Mouse (Mus musculus) neural tube, embryonic 13.5 days (tissue): ENCODE measurements around the gene Cobl. TPM values are rescaled to one million over a fixed set of nuclear protein-coding genes. Genes with fewer than 3 reads are reported as not detected.

Source experiments
- ATAC-seq: fragments of 200-750 bp; cut with Nextera tagmentation; 2 replicates; pipeline ENCODE4 v1.8.0; 2017; ENCODE audit warnings: low read depth, mild to moderate bottlenecking, moderate TSS enrichment, moderate library complexity
- H3K27ac ChIP-seq: fragments of 300-500 bp; sonication (generic); replicated peaks from 2 replicates; pipeline ENCODE4 v1.5.1; 2015; ENCODE audit warnings: moderate library complexity, mild to moderate bottlenecking, inconsistent platforms
- H3K27me3 ChIP-seq: fragments of 300-500 bp; sonication (generic); 2 replicates; pipeline ENCODE4 v1.6.1; 2015; ENCODE audit warnings: mild to moderate bottlenecking, inconsistent platforms
- H3K36me3 ChIP-seq: fragments of 300-500 bp; sonication (generic); 2 replicates; pipeline ENCODE4 v1.6.1; 2015; ENCODE audit warnings: mild to moderate bottlenecking, inconsistent platforms
- H3K4me1 ChIP-seq: fragments of 300-500 bp; sonication (generic); replicated peaks from 2 replicates; pipeline ENCODE4 v1.6.1; 2015; ENCODE audit warnings: inconsistent platforms
- H3K4me2 ChIP-seq: fragments of 300-500 bp; sonication (generic); 2 replicates; pipeline ENCODE4 v1.6.1; 2015; ENCODE audit warnings: inconsistent platforms, mild to moderate bottlenecking, moderate library complexity
- H3K4me3 ChIP-seq: fragments of 300-500 bp; sonication (generic); 2 replicates; pipeline ENCODE4 v1.5.1; 2015; ENCODE audit warnings: mild to moderate bottlenecking, inconsistent platforms
- H3K9ac ChIP-seq: fragments of 300-500 bp; sonication (generic); 2 replicates; pipeline ENCODE4 v1.6.1; 2015; ENCODE audit warnings: moderate library complexity, mild to moderate bottlenecking, inconsistent platforms
- H3K9me3 ChIP-seq: fragments of 300-500 bp; sonication (generic); 2 replicates; pipeline ENCODE4 v1.6.1; 2016; ENCODE audit warnings: inconsistent platforms
- WGBS: fragments of 180-500 bp; shearing (Covaris S2); methylation state at CpG from one replicate; pipeline ENCODE4 v1.1.7; 2015; 5-methylcytosine and 5-hydroxymethylcytosine counted together
- polyA plus RNA-seq: library from polyadenylated mRNA; unstranded; fragments of >200 nt; fragmentation: Nextera tagmentation; extraction: Ambion mirVana; gene quantifications from 2 replicates; pipeline ENCODE4 v1.2.1, GENCODE M21; 2015

The Cobl gene
- polyA plus RNA-seq, 1 experiment from 2014 or later: 8.7 TPM

DNA sequence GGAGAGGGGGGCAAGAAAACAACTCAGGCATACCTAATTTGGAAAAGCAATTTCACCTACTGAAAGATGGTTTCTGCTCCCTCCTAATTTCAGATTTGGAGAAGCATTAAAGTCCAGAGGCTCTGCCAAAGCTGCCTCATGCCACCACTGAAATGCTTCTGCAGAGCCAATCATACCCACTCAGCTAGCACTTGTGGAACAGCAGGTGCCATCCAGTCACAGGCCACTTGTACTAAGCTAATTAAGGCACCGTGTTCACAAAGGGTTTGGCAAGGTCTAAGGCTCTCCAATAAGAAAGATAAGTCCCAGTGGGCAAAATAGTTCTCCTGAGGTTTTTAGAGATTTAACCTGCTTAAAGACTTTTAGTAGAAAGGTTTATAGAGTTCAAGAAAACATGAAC lies 143.3 kb downstream of the Cobl start:
- WGBS: 67% methylated on average over 1 of the region's 1 CpGs
- no peak for ATAC-seq
- no peaks in the 10 kb centered on the region for H3K36me3 ChIP-seq

DNA sequence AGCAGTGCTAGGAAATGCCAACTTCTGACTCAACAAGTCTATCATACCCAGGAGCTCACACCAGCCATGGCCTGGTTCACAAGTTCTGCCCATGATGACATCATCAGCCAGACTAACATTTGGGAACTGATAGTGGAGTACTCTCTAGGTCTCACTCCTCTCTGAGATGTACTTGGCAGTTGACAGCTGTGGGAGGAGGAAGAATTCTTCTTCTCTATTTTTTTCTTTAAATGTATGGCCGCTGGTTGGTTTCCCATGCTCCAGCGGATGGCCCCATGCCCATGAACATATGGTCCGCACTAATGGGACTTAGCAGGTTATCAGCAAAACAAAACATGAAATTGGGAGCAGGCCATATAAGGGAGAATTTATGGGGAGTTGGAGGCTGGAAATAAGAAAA lies 145.4 kb downstream of the Cobl start:
- Histone ChIP-seq H3K9me3 (no peaks in the 10 kb centered on the region), H3K4me3 (no peak overlapping the region), H3K27ac (no peak overlapping the region), H3K27me3 (no peaks in the 10 kb centered on the region), H3K36me3 (no peaks in the 10 kb centered on the region), H3K4me1 (no peaks in the 10 kb centered on the region), H3K9ac (no peak overlapping the region), H3K4me2 (no peak overlapping the region)
- 86% methylated on average over 3 of the region's 3 CpGs for WGBS
- no peak for ATAC-seq

More for the DNA sequence above, 143.3 kb downstream of the Cobl start:
- Histone ChIP-seq H3K4me1 (no peaks in the 10 kb centered on the region), H3K9me3 (no peaks in the 10 kb centered on the region), H3K27ac (no peak overlapping the region), H3K4me2 (no peak overlapping the region), H3K27me3 (no peaks in the 10 kb centered on the region), H3K9ac (no peak overlapping the region), H3K4me3 (no peak overlapping the region)

DNA sequence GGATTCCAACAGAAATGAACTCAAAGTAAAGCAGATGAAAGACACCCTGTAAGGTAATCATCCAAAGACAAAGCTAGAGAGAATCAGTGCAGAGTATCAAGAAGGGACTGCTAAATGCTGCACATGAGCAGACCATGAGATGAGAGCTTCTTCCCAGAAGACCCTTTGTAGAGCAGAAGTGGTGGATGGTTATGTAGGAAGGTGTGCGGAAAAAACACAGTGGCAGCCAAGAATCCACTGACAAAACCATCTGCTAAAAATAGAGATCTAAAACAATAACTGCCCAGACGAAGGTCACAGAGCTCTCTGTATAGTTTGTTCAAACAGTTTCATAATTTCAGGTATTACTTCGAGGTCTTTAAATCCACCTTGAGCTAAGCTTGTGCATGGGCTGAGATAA lies 149.1 kb downstream of the Cobl start:
- no peaks in the 10 kb centered on the region for H3K27me3 ChIP-seq
- H3K4me1 ChIP-seq: no peaks in the 10 kb centered on the region
- H3K27ac ChIP-seq: no peak overlapping the region
- no peak overlapping the region for H3K4me3 ChIP-seq
- WGBS: 88% methylated on average over 3 of the region's 3 CpGs
- no peak overlapping the region for H3K9ac ChIP-seq
- no peaks in the 10 kb centered on the region for H3K9me3 ChIP-seq
- no peak for ATAC-seq
- no peaks in the 10 kb centered on the region for H3K36me3 ChIP-seq
- H3K4me2 ChIP-seq: no peak overlapping the region

DNA sequence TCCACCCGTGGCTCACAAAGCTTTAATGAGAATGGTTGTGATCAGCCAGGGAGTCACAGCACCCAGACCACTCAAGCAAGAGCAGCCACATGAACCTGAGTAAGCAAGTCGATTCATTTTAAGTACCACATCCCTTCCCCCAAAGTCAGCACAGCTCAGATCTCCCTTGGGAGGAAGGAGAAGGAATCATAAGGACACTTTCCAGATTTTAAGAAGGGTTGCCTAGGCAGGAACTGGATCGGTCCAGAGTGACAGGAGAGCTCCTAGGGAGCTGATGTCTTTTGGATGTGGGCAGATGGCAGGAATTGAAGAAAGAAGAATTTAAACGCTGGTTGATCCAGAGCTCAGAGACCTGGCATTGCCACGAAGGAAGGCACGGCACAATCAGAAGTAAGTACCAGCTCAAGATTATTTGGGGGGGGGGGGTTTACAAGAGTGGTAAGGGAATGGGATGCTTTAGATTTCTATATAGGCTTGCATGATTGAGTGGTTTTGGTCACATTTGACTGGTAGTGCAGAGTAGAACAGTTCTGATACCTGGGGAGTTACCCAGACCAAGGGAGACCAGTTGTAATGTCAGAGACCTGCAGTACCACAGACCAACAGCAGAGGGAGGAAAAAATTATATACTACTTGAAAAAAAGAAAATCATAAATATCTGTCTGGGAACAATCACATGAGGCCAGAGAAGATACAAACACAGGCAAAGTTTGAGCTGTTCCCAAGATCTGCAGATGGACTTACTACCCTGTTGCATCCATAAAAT lies 150.3 kb downstream of the Cobl start:
- ATAC-seq: no peak
- Histone ChIP-seq H3K4me2 (no peak overlapping the region), H3K36me3 (no peaks in the 10 kb centered on the region), H3K9ac (no peak overlapping the region), H3K27ac (no peak overlapping the region), H3K4me1 (no peaks in the 10 kb centered on the region), H3K9me3 (no peaks in the 10 kb centered on the region), H3K27me3 (no peaks in the 10 kb centered on the region), H3K4me3 (no peak overlapping the region)
- WGBS: 88% methylated on average over 6 of the region's 6 CpGs

DNA sequence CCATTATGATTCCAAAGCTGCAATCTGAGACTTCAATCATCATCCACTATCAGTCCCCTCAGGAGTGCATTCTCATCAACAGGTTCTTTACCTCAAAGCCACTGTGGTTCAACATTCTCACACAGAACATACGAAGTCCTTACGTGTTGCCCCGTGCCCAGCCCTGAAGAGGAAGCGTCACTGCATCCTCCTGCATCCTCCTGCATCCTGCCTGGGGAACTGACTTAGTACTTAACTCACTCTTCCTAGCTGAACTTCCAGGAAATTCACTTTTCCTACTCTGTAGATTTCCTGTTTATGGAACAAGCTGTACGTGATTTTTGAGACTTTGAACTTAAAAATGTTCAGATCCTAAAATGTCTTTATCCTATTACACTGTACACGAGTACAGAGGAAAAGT lies 153.3 kb downstream of the Cobl start:
- no peak overlapping the region for H3K4me3 ChIP-seq
- no peaks in the 10 kb centered on the region for H3K36me3 ChIP-seq
- 84% methylated on average over 6 of the region's 6 CpGs for WGBS
- no peaks in the 10 kb centered on the region for H3K9me3 ChIP-seq
- no peaks in the 10 kb centered on the region for H3K27me3 ChIP-seq
- no peak overlapping the region for H3K27ac ChIP-seq
- H3K9ac ChIP-seq: no peak overlapping the region
- no peak overlapping the region for H3K4me2 ChIP-seq
- no peak for ATAC-seq
- H3K4me1 ChIP-seq: no peaks in the 10 kb centered on the region

DNA sequence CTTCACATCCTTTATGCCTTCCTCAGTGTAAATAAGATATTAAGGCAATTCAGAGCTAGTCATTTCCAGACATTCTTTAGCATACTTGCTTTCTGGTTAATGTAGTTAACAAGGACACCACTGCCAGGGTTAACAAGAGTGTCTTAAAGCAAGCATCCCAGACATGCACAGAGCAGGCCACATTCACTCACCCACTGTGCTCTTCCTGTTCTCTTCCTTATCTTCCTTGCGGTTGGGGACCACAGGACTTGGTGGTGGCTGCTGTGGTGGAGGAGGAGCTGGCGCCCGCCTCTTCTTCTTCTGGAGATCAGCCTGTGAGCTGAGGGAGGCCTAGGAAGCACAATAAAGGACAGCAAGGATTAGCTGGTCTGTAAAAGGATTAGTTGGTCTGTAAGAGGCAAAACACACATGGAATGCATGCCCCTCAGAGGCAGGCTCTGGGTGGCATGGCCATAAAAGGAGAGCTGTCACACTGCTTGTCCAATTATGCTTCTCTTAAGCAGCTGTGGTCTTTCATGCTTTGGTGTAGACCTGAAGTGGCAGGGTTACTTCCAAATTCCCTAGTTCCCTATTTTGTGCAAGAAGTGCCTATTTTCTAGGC lies 155.2 kb downstream of the Cobl start:
- WGBS: 60% methylated on average over 3 of the region's 3 CpGs
- H3K4me1 ChIP-seq: no peaks in the 10 kb centered on the region
- no peak for ATAC-seq

DNA sequence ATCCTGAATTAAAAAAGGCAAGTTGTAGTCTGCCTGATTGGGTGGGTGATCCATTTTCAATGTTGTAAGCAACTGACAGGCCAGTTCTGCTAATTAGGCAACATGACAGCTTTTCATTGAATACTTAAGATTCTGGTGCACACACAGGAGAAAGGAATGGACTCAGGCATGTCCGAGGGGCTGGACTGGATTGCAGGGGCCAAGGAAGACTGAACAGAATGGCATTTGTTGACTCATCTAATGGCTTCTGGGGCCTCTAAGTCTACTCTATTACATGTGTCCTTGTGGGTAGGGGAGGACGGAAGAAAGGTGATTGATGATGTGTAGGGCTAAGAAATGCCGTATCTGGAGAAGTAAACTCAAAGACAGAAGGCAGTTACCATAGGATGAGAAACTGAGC lies 159.9 kb downstream of the Cobl start:
- ATAC-seq: no peak
- no peaks in the 10 kb centered on the region for H3K27me3 ChIP-seq
- H3K4me1 ChIP-seq: peaks cover 11% of the 10 kb centered on the region
- H3K36me3 ChIP-seq: no peaks in the 10 kb centered on the region
- no peak overlapping the region for H3K27ac ChIP-seq
- whole genome bisulfite sequencing: 81% methylated on average over 3 of the region's 3 CpGs
- H3K9ac ChIP-seq: no peak overlapping the region
- H3K4me2 ChIP-seq: no peak overlapping the region
- no peaks in the 10 kb centered on the region for H3K9me3 ChIP-seq
- H3K4me3 ChIP-seq: no peak overlapping the region

More for the DNA sequence above, 155.2 kb downstream of the Cobl start:
- no peak overlapping the region for H3K4me3 ChIP-seq
- no peak overlapping the region for H3K9ac ChIP-seq
- H3K27me3 ChIP-seq: no peaks in the 10 kb centered on the region
- H3K36me3 ChIP-seq: no peaks in the 10 kb centered on the region
- H3K4me2 ChIP-seq: no peak overlapping the region
- no peaks in the 10 kb centered on the region for H3K9me3 ChIP-seq
- H3K27ac ChIP-seq: no peak overlapping the region

DNA sequence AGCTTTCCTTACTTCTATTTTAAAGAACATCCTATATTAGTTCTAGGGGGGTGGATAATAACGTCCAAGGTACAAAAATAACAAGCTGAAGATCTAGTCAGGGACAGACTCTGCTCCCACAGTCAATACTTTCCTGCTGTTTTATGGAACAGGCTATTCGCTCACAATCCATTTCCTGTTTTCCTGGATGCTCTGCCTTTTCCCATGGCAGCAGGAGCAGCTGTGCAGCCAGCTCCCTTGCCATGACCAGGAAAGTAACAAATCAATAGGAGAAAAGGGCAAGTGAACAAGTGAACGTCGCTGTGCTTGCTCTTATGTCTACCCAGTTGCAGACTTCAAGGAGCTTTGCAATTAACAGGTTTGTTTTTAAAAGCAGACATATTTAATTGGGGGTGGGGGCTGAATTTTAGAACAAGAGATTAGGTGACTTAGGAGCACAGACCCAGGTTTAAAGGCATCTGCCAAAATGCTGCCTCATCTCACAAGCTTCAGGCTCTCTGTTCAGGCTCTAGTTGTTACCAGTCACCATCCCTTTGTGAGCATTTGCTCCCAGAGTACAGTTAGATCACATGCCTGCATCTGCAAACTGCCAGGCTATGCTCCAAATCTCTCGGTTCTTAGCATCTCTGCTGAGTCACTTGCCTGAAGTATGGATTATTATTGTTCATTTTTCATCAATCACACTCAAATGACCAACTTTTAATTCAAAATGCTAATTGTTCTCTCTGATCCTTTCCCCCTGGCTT lies 164.9 kb downstream of the Cobl start:
- H3K4me3 ChIP-seq: no peak overlapping the region
- peak overlapping the region; percentile 21; the same call in 1 of the 2 replicates for H3K4me2 ChIP-seq
- ATAC-seq: peak; percentile 89
- peak overlapping the region; percentile 72 for H3K27ac ChIP-seq
- H3K9me3 ChIP-seq: no peaks in the 10 kb centered on the region
- no peaks in the 10 kb centered on the region for H3K36me3 ChIP-seq
- no peaks in the 10 kb centered on the region for H3K27me3 ChIP-seq
- peaks cover 16% of the 10 kb centered on the region for H3K4me1 ChIP-seq
- WGBS: 9% methylated on average over 5 of the region's 5 CpGs
- no peak overlapping the region for H3K9ac ChIP-seq

DNA sequence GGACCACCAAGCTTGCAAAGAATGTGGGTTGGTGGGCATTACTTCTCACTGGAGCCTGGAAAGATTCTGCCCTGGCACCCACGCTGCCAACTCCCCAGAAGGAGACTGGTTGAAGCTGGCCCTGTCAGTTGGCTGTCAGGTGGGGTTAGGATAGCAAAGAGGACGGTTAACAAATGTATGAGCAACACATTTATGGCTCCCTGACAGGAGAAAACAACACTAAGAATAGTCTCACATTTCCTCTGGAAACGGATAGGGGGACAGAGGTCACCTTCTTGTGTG lies 173.2 kb downstream of the Cobl start:
- no peaks in the 10 kb centered on the region for H3K36me3 ChIP-seq
- peaks cover 4% of the 10 kb centered on the region; the same call in 1 of the 2 replicates for H3K4me1 ChIP-seq
- no peak overlapping the region for H3K4me3 ChIP-seq
- WGBS: 30% methylated on average over 3 of the region's 3 CpGs
- no peak overlapping the region for H3K27ac ChIP-seq
- 0 out of 2 replicates have a peak, but pooled peaks cover 4% of the 10 kb centered on the region for H3K27me3 ChIP-seq
- peak; percentile 68 for ATAC-seq
- H3K9me3 ChIP-seq: no peaks in the 10 kb centered on the region
- no peak overlapping the region for H3K4me2 ChIP-seq
- H3K9ac ChIP-seq: no peak overlapping the region

DNA sequence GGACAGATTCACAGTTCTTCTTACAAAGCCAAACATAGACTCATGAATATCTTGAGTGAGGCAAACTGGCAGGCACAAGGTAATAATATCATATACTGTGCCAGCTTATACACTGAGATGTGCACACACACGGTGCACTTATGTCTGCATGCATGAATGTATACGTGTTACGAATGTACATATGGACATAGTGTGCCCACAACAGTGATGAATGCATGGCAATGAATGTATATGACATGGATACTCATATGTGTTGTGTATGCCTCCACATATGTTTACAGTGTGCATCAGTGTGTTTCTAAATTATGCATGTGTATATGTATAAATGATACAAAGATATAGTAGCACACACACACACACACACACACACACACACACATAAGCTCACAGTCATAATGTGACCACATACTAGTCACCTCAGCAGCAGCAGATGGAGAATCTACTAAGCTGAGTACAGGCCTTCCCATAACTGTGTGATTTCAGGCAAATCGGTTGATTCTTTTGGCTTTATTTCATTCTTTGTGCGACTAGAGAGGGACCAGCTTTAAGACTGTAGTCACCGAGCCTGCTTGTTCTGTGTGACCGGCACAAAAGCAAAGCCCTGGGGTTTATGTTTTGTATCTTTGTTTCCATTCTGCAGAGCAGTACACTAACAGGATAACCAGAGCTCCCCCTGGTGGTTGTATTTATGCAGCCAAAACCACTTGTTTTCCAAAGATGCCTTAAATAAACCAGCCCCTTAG lies 173.7 kb downstream of the Cobl start:
- 44% methylated on average over 7 of the region's 7 CpGs for WGBS
- no peak overlapping the region for H3K4me3 ChIP-seq
- H3K9me3 ChIP-seq: no peaks in the 10 kb centered on the region
- 0 out of 2 replicates have a peak, but pooled peaks cover 4% of the 10 kb centered on the region for H3K27me3 ChIP-seq
- H3K27ac ChIP-seq: 0 out of 2 replicates have a peak overlapping the region, but pooled peaks have one; percentile 59
- peaks cover 4% of the 10 kb centered on the region; the same call in 1 of the 2 replicates for H3K4me1 ChIP-seq
- no peak overlapping the region for H3K9ac ChIP-seq
- H3K36me3 ChIP-seq: no peaks in the 10 kb centered on the region
- ATAC-seq: peak; percentile 93
- no peak overlapping the region for H3K4me2 ChIP-seq

DNA sequence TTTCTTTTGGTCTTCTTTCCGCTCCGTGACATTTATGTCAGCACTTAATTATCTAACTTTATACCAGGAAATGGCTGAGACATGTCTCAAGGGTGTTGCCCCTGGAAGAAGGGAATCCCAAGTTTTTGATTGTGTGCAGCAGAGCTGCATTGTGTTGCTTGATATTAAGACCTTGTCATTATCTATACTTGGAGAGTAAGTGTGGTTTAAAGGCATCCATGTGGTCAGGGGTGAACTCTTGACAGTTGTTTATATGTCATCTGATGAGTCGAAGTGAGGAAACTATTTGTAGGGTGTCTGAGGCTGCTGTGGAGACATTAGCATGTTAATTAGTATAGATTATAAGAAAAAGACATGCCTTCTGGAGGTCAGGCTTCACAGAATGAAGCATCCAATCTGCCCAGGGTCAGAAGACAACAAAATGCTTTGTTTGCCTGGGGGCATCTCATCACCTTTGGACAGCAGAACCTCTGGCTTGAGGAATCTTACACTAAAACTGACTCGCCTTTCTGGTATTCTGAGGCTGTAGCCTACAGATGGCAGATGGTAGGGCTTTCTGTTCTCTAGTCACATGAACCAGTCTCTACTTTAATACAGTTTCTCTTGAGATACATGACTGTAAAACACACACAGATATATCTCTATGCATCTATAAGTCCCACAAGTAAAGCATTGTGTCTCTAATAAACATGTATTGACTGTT lies 179.3 kb downstream of the Cobl start:
- H3K9me3 ChIP-seq: no peaks in the 10 kb centered on the region
- H3K4me1 ChIP-seq: no peaks in the 10 kb centered on the region
- WGBS: 87% methylated on average over 4 of the region's 4 CpGs
- no peak for ATAC-seq
- H3K9ac ChIP-seq: no peak overlapping the region
- no peak overlapping the region for H3K27ac ChIP-seq
- no peaks in the 10 kb centered on the region for H3K27me3 ChIP-seq
- H3K4me2 ChIP-seq: no peak overlapping the region
- H3K4me3 ChIP-seq: no peak overlapping the region
- no peaks in the 10 kb centered on the region for H3K36me3 ChIP-seq
